Mouse (Mus musculus): ENCODE results near the gene Tex9. TPM values are rescaled to one million over a fixed set of nuclear protein-coding genes. Genes with fewer than 3 reads are reported as not detected.

Gene Tex9
- polyA plus RNA-seq (2014; fragmentation: Illumina TruSeq; extraction: RNeasy Lipid Tissue Mini Kit (QIAGEN cat#74804)), result 21.2 TPM

DNA sequence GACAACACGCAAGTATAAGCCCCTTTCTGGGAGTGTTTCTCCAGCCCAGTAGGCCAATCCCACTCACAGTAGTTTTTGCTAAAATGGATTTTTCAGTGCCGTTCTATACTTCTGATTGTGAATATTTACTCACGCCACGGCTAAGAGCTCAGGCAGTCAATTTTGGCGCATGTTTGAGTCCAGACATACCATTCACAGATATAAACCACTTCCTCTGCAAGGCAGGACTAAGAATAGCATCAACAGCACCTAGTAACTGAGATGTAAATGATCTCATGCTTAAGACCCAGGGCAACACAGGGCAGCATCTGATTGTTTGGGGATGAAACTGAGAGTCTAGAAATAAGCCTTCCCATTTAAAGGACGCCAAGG is at the start of gene Tex9:
Gene Tex9, minus strand, starts transcription at position 19 of the 372 bp plus-strand sequence.

DNA sequence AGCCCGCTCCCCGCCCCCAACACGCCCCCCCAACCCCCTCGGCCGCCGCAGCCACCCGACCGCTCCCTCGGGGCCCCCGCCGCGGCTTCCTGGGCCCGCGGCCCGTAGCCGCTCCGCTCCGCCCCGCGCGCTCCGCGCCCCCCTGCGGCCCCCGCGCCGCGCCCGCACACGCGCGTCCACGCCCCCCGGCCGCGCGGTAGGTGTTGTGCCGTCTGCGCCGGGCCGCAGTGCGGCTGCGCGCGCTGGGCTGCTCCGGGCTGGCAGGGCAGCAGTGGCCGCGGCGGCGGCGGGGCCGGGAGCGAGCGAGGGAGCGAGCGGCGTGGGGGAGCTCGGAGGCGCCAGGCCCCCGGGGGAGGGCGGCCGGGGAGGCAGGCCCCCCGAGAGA is 40.0 kb upstream of the Tex9 start, which contains the start of gene Rfx7:
Gene Rfx7, plus strand, starts transcription at position 245 of the 385 bp plus-strand sequence.

DNA sequence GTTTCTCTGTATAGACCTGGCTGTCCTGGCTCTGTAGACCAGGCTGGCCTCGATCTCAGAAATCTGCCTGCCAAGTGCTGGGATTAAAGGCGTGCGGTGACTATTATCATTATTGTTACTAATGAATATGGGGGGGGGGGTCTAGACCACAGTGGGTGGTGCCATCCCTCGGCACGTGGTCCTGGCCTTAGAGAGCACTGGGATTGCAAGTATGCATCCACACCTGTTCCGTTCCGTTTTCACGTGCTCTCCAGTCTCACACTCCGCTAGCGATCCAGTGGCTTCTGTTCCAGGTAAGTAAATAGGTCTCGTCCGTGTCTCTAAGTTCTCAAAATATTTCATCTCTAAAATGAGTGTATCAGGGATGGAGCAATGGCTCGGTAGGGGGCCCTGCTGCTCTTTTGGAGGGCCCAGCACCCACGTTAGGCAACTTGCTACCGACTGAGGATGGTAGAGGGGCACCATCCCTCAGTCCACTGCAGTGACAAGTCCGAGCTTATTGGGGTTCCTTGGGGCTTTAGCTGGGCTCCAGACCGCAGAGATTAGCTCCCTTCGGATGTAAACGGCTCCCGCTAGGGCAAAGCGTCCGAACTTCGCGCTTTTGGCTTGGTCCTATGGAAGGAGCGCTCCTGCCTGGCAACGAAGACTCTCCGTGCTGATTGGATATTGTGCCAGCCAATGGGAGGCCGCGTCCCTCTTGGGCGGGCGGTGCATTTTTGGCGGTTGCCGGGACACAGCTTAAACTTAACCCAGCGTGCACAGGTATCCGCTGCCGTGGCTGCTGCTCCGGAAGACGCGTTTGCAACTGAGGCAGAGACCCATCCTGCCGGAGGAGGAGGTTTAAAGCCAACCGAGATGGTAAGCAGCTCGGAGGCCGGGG is 54.0 kb downstream of the Tex9 start, which contains the start of gene Mns1:
Gene Mns1, plus strand, starts transcription at position 190 of the 880 bp plus-strand sequence.

Other genes starting within 250 kb of the Tex9 start
- 116 TPM for gene Zfp280d, start 217.4 kb downstream of the Tex9 start, polyA plus RNA-seq (2014; fragmentation: Illumina TruSeq; extraction: RNeasy Lipid Tissue Mini Kit (QIAGEN cat#74804))
- gene Mns1, start 54.2 kb downstream of the Tex9 start, polyA plus RNA-seq (2014; fragmentation: Illumina TruSeq; extraction: RNeasy Lipid Tissue Mini Kit (QIAGEN cat#74804)), result 14.2 TPM
- gene Rfx7, start 40.0 kb upstream of the Tex9 start, polyA plus RNA-seq (2014; fragmentation: Illumina TruSeq; extraction: RNeasy Lipid Tissue Mini Kit (QIAGEN cat#74804)), result 89.7 TPM
- gene Nedd4, start 170.1 kb upstream of the Tex9 start, polyA plus RNA-seq (2014; fragmentation: Illumina TruSeq; extraction: RNeasy Lipid Tissue Mini Kit (QIAGEN cat#74804)), result 1,445 TPM

All from ovary, adult 10 weeks (tissue).